Mouse (Mus musculus): ENCODE data around the gene Atp13a5. TPM values are rescaled to one million over a fixed set of nuclear protein-coding genes. Genes with fewer than 3 reads are reported as not detected.

The Atp13a5 gene
- polyA plus RNA-seq, 1 experiment from 2014 or later, result 0.08 TPM

DNA sequence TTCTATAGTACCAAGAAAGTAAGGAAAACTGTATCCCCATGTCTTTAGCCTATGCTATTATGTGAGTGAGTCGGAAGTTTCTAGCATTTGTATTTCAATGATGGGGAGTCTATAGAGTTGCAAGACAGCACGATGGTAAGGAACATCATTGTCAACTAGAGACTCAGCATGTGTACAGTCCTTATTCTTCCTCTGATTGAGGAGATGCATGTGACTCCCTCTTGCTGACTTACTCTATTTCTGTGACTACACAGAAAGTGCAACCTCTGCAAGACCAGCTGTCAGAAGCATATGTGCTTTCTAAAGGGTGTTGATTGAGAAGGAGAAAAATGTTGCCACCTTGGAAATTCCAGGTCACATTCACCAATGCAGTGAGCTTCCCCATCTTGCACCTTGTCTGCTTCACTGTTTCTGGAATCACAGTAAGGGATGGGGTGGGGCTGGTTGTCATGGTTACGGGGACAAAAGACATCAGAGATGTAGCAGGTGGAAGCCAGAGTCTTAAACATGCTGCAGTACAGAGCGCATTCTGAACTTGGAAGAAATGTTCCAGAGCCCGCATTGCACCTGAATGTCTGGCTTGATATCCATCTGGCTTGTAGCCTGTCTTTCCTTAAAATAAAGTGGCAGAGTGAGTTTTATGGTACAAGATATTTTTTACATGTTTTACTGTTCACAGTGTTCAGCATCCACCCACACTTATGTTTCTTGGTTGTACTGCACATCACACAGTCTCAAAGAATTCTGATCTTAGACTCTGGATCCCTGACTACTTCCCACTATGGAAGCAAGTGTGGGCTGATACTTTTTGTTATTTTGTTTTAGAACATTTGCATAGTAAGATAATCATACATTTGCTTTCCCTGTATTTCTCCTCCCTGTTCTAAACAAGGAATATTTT is 161.9 kb downstream of the Atp13a5 start:
- Histone ChIP-seq H3K36me3 (ENCODE audit: control insufficient read depth, insufficient read depth, low read length) (no peaks in the 10 kb centered on the region), H3K9me3 (ENCODE audit: control insufficient read depth, low read length) (no peaks in the 10 kb centered on the region), H3K9ac (ENCODE audit: low read depth, low read length) (no peak overlapping the region), H3K27me3 (ENCODE audit: control insufficient read depth, insufficient read depth, low read length) (no peaks in the 10 kb centered on the region), H3K4me3 (ENCODE audit: low read depth, low read length) (no peak overlapping the region), H3K27ac (ENCODE audit: low read depth, low read length) (no peak overlapping the region), H3K4me2 (replicated peaks; ENCODE audit: low read depth, low read length) (no peak overlapping the region), H3K4me1 (replicated peaks; ENCODE audit: control insufficient read depth, insufficient read depth, low read length) (no peaks in the 10 kb centered on the region)
- no peak for ATAC-seq (ENCODE audit: low FRiP score)
- DNase-seq (ENCODE audit: low spot score), result peak; percentile 26
- 86% methylated on average over 5 of the region's 5 CpGs for WGBS

DNA sequence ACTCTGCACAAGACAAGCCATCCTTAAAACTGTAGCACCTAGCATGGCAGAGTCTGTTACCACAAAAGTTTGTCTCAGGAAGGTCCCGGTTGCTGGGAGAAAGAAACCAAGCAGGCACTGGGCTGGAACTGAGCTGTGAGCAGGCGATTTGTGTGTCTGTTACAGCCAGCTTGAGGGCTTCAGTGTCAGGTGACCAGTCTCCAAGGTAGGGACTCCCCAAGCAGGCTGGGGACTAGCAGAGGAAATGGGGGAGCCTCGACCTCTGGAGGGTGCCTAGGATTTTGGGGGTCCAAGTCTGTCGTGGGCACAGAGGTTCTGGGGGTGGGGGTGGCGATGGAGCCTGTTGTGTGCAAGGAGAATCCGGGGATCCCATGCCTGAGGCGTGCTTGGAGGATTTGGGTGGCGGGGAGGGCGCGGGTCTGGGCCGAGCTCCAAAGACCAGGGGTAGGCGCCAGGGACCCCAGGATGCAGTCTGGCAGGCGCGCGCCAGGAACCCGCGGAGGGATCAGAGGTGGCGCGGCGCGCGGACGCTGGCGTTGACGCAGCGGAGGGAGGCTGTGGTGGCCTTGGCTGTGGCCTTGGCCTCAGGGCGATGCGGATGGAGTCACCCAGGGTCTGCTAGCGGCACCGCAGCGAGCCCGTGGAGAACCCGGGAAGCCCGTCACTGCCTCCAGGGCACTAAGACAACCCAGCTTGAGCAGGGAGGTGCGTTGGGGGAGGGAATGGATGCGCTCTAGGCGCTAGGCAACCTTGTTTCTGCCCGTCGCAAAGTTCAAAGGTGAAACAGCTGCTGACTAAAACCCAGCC is 168.7 kb downstream of the Atp13a5 start, which contains the start of gene Hrasls:
Gene Hrasls, plus strand, starts transcription at position 91 of the 807 bp plus-strand sequence.
- Histone ChIP-seq H3K27me3 (ENCODE audit: control insufficient read depth, insufficient read depth, low read length) (no peaks in the 10 kb centered on the region), H3K9ac (ENCODE audit: low read depth, low read length) (peak within 1 kb of the TSS; percentile 60), H3K4me2 (replicated peaks; ENCODE audit: low read depth, low read length) (peak within 1 kb of the TSS; percentile 89), H3K4me3 (ENCODE audit: low read depth, low read length) (peak within 1 kb of the TSS; percentile 41), H3K27ac (ENCODE audit: low read depth, low read length) (no peak within 1 kb of the TSS), H3K9me3 (ENCODE audit: control insufficient read depth, low read length) (no peaks in the 10 kb centered on the region), H3K36me3 (ENCODE audit: control insufficient read depth, insufficient read depth, low read length) (no peaks in the 10 kb centered on the region), H3K4me1 (replicated peaks; ENCODE audit: control insufficient read depth, insufficient read depth, low read length) (no peaks in the 10 kb centered on the region)
- DNase-seq (ENCODE audit: low spot score) (peak; percentile 70), ATAC-seq (ENCODE audit: low FRiP score) (peak; percentile 87)
- 2% methylated on average over 39 of the region's 39 CpGs for WGBS

DNA sequence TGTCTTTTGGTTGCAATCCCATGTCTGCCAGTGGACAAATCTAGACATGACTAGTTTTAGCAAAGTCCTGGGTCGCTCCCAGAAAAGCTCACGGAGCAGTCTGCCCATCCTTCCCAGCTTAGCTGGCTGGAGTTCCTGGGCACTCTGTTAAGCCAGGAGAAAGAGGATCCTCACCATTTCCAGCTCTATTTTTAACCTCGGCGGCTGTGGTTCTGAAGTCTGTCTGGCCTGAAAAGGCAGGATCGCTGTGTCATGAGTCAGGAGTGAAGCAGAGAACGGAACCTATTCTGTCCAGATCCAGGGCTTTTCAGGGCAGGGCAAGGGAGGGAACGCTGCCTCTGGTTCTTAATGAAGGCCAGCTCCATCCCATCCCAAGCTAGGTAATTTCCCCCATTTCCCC is 169.7 kb downstream of the Atp13a5 start:
- WGBS, result 77% methylated on average over 7 of the region's 7 CpGs
- no peaks in the 10 kb centered on the region for H3K36me3 ChIP-seq (ENCODE audit: control insufficient read depth, insufficient read depth, low read length)
- no peaks in the 10 kb centered on the region for H3K4me1 ChIP-seq (replicated peaks; ENCODE audit: control insufficient read depth, insufficient read depth, low read length)
- no peak overlapping the region for H3K4me3 ChIP-seq (ENCODE audit: low read depth, low read length)
- no peak for DNase-seq (ENCODE audit: low spot score)
- H3K27me3 ChIP-seq (ENCODE audit: control insufficient read depth, insufficient read depth, low read length), result no peaks in the 10 kb centered on the region
- no peak overlapping the region for H3K4me2 ChIP-seq (replicated peaks; ENCODE audit: low read depth, low read length)
- ATAC-seq (ENCODE audit: low FRiP score), result no peak
- H3K9ac ChIP-seq (ENCODE audit: low read depth, low read length), result no peak overlapping the region
- H3K27ac ChIP-seq (ENCODE audit: low read depth, low read length), result no peak overlapping the region
- H3K9me3 ChIP-seq (ENCODE audit: control insufficient read depth, low read length), result no peaks in the 10 kb centered on the region

DNA sequence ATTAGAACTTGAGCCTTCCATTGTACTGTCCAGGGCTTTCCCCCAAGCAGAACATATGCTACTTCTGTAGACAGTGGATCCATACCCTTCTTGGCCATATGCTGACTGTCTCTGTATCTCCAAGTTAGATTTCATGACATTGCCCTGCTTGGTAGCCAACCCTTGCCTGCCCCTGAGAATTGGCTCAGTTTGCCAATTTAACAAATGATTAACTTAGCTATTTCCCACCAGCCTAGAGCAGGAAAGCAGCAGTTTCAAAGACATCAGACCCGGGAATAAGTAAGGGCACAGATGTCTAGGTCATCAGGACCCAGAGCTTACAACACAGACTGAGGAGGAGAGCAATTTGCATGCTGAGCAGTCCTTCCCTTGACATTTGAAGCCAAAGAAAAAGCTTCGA is 173.0 kb downstream of the Atp13a5 start:
- WGBS, result 29% methylated on average over 2 of the region's 2 CpGs
- Histone ChIP-seq H3K9ac (ENCODE audit: low read depth, low read length) (no peak overlapping the region), H3K27me3 (ENCODE audit: control insufficient read depth, insufficient read depth, low read length) (no peaks in the 10 kb centered on the region), H3K9me3 (ENCODE audit: control insufficient read depth, low read length) (no peaks in the 10 kb centered on the region), H3K4me3 (ENCODE audit: low read depth, low read length) (no peak overlapping the region), H3K27ac (ENCODE audit: low read depth, low read length) (no peak overlapping the region), H3K36me3 (ENCODE audit: control insufficient read depth, insufficient read depth, low read length) (no peaks in the 10 kb centered on the region), H3K4me2 (replicated peaks; ENCODE audit: low read depth, low read length) (no peak overlapping the region), H3K4me1 (replicated peaks; ENCODE audit: control insufficient read depth, insufficient read depth, low read length) (no peaks in the 10 kb centered on the region)
- no peak for ATAC-seq (ENCODE audit: low FRiP score)
- no peak for DNase-seq (ENCODE audit: low spot score)

DNA sequence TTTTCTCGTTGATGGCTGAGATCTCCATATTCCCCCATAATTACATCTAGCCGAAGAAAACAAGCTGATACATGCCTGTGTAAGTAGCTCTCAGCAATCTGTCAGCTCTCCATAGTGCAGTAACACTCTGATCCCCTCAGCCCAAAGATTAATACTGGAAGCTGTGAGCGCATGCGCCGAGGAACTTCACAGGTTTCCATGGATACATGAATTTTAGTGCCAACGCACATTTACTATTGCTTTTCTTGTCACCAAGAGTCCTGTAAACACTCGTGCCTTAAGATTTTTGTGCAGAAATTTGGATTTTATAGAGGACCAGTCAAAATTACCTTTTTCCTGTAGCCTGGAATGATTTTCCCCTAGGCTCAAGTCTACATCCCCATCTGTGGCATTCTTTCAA is 173.7 kb downstream of the Atp13a5 start:
- Histone ChIP-seq H3K4me1 (replicated peaks; ENCODE audit: control insufficient read depth, insufficient read depth, low read length) (no peaks in the 10 kb centered on the region), H3K27me3 (ENCODE audit: control insufficient read depth, insufficient read depth, low read length) (no peaks in the 10 kb centered on the region), H3K4me2 (replicated peaks; ENCODE audit: low read depth, low read length) (no peak overlapping the region), H3K36me3 (ENCODE audit: control insufficient read depth, insufficient read depth, low read length) (no peaks in the 10 kb centered on the region), H3K4me3 (ENCODE audit: low read depth, low read length) (no peak overlapping the region), H3K27ac (ENCODE audit: low read depth, low read length) (no peak overlapping the region), H3K9ac (ENCODE audit: low read depth, low read length) (no peak overlapping the region), H3K9me3 (ENCODE audit: control insufficient read depth, low read length) (no peaks in the 10 kb centered on the region)
- WGBS, result 92% methylated on average over 7 of the region's 7 CpGs
- ATAC-seq (ENCODE audit: low FRiP score) (no peak), DNase-seq (ENCODE audit: low spot score) (no peak)

DNA sequence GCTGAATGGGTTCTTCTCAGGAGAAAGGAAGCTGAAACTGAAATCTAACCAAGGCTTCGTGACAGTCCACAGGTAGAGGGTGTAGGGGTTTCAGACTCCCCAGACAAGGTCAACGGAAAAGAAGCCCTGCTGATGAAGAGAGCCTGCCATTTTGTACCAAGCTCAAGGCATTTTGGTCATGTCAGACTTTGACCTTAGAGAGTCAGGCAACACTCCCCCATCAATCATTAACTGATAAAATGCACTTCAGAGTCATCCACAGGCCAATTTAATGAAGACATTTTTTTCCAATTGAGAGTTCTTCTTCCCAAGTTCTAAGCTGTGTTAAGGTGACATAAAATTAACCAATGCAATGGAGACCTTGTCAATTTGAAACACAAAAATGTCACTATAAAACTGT is 177.4 kb downstream of the Atp13a5 start:
- ATAC-seq (ENCODE audit: low FRiP score), result no peak
- no peak overlapping the region for H3K4me3 ChIP-seq (ENCODE audit: low read depth, low read length)
- no peak for DNase-seq (ENCODE audit: low spot score)

DNA sequence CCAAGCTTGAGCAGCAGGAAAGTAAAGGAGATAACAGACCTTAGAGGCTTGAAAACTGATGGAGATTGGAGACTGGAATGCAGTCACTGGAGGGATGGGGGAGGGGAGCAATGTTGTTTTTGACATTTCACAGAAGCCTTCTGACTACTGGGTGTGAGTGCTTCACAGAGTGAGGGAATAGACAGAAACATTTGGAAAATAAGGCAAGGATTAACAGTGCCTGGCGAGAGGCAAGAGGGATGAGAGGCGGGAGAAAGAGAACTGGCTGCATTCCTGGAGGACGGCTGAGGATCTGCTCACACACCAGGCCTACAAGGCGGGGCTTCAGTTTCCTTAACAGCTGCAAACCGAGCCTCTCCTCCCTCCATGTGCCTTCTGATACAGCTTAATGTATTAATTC is 180.1 kb downstream of the Atp13a5 start:
- Histone ChIP-seq H3K4me1 (replicated peaks; ENCODE audit: control insufficient read depth, insufficient read depth, low read length) (no peaks in the 10 kb centered on the region; the same call in 1 of the 2 replicates), H3K36me3 (ENCODE audit: control insufficient read depth, insufficient read depth, low read length) (no peaks in the 10 kb centered on the region), H3K4me2 (replicated peaks; ENCODE audit: low read depth, low read length) (no peak overlapping the region), H3K9ac (ENCODE audit: low read depth, low read length) (no peak overlapping the region), H3K4me3 (ENCODE audit: low read depth, low read length) (no peak overlapping the region), H3K27me3 (ENCODE audit: control insufficient read depth, insufficient read depth, low read length) (no peaks in the 10 kb centered on the region), H3K27ac (ENCODE audit: low read depth, low read length) (no peak overlapping the region), H3K9me3 (ENCODE audit: control insufficient read depth, low read length) (no peaks in the 10 kb centered on the region)
- no peak for ATAC-seq (ENCODE audit: low FRiP score)
- DNase-seq (ENCODE audit: low spot score), result no peak
- 22% methylated on average over 5 of the region's 5 CpGs for WGBS

More for the DNA sequence above, 177.4 kb downstream of the Atp13a5 start:
- no peaks in the 10 kb centered on the region for H3K27me3 ChIP-seq (ENCODE audit: control insufficient read depth, insufficient read depth, low read length)
- H3K4me2 ChIP-seq (replicated peaks; ENCODE audit: low read depth, low read length), result no peak overlapping the region
- no peaks in the 10 kb centered on the region for H3K36me3 ChIP-seq (ENCODE audit: control insufficient read depth, insufficient read depth, low read length)
- WGBS, result 85% methylated on average over 2 of the region's 2 CpGs
- H3K4me1 ChIP-seq (replicated peaks; ENCODE audit: control insufficient read depth, insufficient read depth, low read length), result no peaks in the 10 kb centered on the region
- no peak overlapping the region for H3K27ac ChIP-seq (ENCODE audit: low read depth, low read length)
- H3K9ac ChIP-seq (ENCODE audit: low read depth, low read length), result no peak overlapping the region
- no peaks in the 10 kb centered on the region for H3K9me3 ChIP-seq (ENCODE audit: control insufficient read depth, low read length)

DNA sequence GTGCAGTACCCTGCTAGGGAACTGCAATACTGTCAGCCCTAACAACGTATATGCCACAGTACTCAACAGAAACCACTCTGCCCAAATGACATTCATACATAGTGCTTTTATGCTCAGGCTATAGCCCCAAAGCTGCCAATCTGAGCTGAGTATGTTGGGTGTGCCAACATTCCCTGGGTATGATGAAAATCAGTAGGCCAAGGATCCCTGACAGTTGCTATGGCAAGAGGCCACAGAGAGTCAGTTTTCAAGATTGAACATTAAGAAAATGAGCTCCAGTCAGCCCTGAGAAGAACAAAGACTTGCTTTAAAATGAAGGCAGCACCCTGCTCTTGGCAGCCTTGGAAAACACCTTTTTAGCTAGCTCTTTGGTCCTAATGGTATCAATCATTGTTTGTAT is 183.4 kb downstream of the Atp13a5 start:
- H3K36me3 ChIP-seq (ENCODE audit: control insufficient read depth, insufficient read depth, low read length), result no peaks in the 10 kb centered on the region
- ATAC-seq (ENCODE audit: low FRiP score) (no peak), DNase-seq (ENCODE audit: low spot score) (no peak)
- H3K4me2 ChIP-seq (replicated peaks; ENCODE audit: low read depth, low read length), result no peak overlapping the region
- H3K27ac ChIP-seq (ENCODE audit: low read depth, low read length), result no peak overlapping the region
- H3K9me3 ChIP-seq (ENCODE audit: control insufficient read depth, low read length), result no peaks in the 10 kb centered on the region
- no peak overlapping the region for H3K9ac ChIP-seq (ENCODE audit: low read depth, low read length)
- 84% methylated on average over 1 of the region's 1 CpGs for WGBS
- H3K27me3 ChIP-seq (ENCODE audit: control insufficient read depth, insufficient read depth, low read length), result no peaks in the 10 kb centered on the region
- H3K4me1 ChIP-seq (replicated peaks; ENCODE audit: control insufficient read depth, insufficient read depth, low read length), result no peaks in the 10 kb centered on the region; the same call in 1 of the 2 replicates
- no peak overlapping the region for H3K4me3 ChIP-seq (ENCODE audit: low read depth, low read length)

Data from hindbrain, embryonic 11.5 days (tissue).